Mouse (Mus musculus) liver, adult 2 months (tissue): ENCODE data around the gene Gpi1.

Source experiments
- CTCF ChIP-seq: fragments of 200-500 bp; IDR thresholded peaks from 2 replicates; pipeline ENCODE4 v1.5.1; 2011; ENCODE audit warnings: low read depth, low read length, control low read depth
- POLR2A ChIP-seq: fragments of 200-500 bp; IDR thresholded peaks from 2 replicates; pipeline ENCODE4 v1.6.1; 2011; ENCODE audit warnings: low read length, control low read depth; ENCODE audit not compliant: insufficient read depth; ENCODE audit errors: extremely low read depth

DNA sequence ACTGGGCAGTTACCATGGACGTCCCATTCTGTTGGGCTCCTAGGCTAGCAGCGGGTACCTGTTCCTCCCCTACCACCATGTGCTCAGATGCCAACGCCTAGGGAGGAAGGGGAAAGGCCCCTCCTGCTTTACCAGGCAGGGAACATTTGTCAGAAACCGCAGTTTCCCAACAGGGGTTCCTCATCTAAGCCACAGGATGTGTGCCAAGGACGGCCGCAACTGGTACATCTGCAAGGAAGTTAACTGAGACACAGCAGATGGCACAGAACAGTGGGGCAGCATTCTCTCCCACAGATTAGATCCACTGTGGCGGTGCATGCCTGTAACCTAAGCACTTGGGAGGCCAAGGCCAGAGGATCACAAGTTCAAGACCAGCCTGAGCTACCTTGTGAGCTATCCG lies 15.5 kb downstream of the Gpi1 start:
- TF ChIP-seq CTCF (no peak), POLR2A (no peak)
